Mouse (Mus musculus) retina, embryonic 14.5 days (tissue): ENCODE results near the gene Echdc3.

ENCODE experiments used
- DNase-seq: peaks from one replicate; pipeline ENCODE4 v3.0.0-alpha.2; 2015; ENCODE audit warnings: low spot score

Echdc3 gene

DNA sequence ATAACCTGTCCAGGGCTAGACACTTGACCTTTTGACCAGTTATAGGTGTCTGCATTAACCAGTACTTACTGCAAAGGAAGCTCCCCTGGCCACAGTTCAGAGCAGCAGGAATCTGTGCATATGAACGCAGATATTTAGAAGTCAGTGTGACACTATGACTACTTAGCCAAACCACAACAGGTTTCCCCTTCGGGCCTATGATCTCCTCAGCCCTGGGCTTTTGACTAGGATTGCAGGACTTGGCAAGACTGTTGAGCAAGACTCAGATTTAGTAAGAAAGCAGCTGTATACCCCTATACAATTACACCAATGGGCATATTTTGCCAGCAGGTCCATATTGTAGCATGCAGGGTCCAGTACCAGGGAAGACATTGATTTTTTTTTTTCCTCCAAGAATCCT lies 44.3 kb downstream of the Echdc3 start:
- no peak for DNase-seq

DNA sequence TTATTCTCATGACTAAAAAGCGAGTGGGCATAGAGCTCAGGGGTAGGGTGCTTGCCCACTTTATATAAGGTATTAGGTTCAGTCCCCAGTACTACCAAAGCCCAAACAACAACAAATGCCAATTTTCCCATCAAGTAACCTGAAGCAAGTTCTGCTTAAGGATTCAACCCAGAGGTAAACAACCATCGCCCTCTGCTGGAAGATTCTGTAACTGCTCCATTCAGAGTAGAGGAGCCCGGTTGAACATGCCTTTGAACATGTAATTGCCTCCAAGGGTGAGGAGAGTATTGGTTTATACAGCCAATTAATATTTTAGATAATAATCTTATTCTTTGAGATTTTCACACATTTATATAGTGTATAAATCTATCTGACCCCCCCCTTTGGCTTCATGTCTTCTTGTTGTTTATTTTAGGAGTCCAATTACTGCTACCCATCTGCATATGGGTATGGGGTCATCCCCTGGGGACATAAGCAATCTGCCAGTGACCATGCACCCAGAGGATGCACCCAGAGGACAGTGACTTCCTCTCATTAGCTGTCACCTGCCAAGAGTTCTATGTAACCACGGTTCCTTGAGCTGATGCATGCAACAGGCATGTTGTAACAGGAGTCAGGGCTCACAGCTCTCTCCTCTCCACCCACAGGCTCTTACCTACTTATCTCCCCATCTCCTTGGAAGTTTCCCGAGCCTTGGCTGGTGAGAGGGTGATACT lies 44.8 kb downstream of the Echdc3 start:
- peak; percentile 93 for DNase-seq

DNA sequence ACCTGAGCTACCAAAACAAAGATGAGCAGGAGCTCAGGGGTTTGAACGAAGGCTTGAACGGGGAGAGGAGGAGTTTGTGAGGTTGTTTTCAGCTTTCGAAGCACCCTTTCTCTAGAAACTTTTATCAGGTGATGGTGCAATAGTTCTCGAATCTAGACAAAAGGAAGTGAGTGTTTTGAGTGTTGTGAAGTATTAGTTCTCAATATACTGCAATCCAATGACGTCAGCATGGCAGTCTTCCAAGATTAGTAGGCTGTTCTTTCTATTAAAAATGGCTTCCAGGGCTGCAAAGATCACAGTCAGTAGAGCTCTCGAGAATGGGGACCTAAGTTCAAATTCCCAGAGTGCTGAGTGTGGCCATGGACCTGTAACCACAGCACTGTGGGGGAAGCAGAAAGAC lies 47.1 kb downstream of the Echdc3 start:
- no peak for DNase-seq

DNA sequence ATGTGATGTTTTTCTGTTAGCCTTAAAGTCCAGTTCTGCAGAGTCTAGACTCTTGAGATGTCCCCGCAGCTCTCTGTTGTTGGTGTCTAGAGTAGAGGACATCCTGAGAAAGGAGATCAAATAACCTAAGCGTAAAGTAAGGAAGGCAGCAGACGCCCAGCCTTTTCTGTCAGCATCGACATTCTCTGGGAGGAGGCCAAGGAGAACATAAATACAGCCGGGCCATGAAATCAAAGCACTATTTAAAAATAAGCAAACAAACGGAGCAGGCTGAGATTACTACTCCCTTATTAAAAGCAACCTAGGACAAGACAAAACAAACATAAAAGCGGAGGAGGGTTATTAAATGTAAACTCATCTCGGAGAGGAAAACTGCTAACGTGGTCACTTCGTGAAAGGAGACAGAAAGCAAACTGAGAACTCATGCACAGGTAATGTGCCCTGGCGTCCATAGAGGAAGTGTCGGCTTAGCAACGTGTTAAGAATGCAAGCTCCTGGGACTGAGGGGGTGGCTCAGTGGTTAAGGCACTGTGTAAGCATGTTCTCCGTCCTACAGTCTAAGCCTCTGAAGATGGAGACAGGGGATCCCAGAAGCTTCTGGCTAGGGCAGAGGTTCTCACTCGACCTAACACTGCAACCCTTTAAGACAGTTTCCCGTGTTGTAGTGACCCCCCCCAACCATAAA lies 48.1 kb downstream of the Echdc3 start:
- DNase-seq, result no peak

DNA sequence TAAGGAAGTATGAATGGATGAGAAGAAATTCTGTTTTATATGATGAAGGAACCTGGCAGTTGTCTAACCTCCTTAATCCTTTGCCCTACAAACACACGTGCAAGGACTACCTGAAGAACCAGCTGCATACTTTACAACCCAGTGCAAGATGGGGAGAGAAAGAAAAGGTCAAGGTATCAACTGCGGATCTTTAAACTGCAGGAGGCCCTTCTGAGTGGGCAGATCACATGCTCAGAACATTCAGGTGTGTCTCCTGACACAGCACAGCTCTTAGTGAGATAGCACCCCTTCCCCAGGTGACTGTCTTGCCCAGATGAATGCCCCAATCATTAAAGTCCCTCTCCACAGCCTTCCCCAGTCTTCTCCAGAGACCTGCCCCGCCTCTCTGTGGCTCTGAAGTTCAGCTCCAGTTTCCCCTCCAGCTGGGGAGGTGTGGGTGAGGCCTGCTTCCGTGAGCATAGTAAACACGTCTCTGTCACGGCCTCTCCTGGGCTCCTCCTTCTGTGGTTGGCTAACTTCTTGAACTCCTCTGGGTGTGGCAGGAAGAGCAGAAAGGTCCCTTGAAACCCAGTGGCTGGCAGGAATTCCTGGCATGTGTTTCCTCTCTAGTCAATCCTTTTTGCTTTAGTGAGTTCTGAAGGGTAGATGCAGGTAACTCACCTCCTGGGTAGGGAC lies 50.3 kb downstream of the Echdc3 start:
- DNase-seq, result no peak

DNA sequence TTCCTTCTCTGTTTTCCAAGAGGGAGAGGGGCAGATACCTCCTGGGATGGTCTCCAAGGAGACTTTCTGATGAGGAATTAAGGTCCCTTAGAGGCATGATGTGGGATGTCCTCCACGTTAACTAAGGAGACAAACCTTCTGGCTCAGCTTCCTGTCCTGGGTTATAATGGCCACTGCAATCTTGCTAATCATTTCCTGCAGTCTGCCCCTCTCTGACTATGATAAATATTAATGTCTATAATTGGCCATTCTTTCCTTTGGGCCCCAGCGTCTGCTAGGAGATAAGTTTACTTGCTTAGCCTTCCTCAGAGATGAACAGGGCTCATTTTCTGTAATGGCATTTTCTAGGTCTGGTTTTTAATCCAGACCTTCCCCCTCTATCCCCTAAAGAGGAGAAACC lies 53.1 kb downstream of the Echdc3 start:
- DNase-seq, result no peak

DNA sequence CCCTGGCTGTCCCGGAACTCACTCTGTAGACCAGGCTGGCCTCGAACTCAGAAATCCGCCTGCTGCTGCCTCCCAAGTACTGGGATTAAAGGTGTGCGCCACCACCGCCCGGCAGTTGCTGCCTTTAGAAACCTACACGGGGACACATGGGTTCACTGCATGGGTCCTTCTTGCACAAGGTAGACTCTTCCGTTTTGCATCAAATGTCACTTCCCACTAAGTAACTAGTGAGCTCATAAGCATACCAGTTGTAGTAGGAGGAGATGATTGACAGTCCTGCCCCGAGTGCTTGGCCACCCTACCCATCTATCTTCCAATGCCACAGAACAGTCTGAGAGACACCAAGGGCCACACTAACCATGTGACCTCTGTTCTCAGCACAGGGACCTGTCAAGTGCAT lies 53.6 kb downstream of the Echdc3 start:
- no peak for DNase-seq

DNA sequence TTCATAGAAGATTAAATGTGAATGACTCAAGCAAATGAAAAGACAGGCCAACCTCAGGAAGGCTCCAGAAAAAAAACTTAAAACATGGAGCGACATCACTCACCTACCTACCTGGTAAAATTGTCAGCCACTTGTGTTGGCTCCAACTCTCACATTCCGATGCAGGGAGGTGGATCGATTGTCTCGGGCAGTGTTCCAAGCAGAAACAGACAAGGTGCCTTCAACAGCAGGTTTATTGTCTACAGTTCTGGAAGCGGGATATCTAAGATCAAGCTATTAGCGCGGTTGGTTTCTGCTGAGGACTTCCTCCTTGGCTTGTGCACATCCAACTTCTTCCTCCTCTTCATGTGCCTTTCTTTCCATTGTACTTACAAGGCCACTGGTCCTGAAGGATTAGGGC lies 55.2 kb downstream of the Echdc3 start:
- no peak for DNase-seq

DNA sequence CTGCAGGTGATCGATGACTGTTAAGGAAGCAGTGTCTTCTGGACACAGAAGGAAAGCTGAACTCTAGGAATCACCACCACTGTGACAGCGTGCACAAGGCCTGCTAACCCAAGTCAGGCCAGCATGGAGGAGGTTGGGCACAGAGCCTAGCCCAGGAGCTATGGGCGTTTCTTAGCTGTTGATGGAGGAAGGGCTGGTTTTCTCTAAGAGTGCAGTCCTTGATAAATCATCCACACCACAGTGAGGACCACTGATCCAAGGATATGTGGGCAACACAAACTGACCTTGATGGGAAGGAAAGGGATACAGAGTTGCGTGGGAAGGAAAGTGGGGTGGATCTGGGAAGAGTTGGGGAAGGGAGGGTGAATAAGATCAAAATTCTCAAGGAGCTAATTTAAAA lies 55.6 kb downstream of the Echdc3 start:
- DNase-seq, result no peak

DNA sequence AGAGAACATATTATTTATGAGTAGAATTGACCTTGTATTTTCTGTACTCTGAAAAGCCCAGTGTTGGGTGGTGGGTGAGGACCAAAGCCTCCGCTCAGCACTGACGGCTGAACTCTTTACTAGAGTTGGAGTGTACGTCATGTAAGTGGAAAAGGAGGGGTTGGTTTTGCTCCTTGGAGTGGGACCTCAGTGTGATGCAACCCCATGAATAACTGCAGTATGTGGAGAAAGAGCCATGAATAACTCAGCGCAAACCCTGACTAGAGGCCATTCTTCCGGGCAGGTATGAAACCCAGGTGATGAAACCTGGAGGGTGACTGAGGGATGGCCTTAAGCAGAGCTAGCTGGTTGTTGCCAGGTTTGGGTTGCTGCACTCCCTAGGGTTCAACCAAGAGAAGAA lies 63.0 kb downstream of the Echdc3 start:
- no peak for DNase-seq

DNA sequence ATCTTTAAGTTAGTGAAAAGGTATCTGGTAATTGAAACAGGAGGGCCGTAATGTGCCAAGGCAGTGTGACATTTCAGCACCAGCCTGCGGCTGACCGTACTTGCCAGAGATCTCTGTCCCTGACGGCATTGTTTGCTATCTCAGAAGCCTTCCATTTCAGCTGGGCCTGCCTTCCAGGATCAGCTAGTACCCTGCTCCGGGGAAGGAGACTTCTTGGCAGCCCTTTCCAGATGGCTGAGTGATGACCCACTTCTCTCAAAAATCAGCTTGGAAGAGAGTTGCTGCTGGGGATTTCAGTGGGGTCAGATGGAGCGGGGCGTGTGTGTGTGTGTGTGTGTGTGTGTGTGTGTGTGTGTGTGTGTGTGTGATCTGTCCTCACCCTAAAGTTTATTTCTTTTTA lies 65.9 kb downstream of the Echdc3 start:
- peak; percentile 62 for DNase-seq

DNA sequence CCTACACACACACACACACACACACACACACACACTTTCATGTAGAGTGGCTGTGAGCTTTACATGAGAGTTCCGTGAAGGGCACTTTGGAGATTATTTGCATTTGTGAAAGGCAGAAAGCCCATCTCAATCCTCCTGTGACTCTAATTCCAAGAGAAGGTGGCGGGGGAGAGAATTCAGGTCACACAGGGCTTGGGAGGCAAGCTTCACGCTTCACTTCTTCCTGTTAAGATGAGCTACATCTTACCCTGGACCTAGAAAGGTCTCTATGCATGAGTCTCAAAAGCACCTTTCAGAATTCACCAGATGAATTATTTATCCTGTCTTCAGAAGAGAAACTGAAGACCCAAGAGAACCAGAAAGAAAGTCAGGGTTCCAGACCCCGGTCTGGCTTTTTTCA lies 66.6 kb downstream of the Echdc3 start:
- peak; percentile 57 for DNase-seq

DNA sequence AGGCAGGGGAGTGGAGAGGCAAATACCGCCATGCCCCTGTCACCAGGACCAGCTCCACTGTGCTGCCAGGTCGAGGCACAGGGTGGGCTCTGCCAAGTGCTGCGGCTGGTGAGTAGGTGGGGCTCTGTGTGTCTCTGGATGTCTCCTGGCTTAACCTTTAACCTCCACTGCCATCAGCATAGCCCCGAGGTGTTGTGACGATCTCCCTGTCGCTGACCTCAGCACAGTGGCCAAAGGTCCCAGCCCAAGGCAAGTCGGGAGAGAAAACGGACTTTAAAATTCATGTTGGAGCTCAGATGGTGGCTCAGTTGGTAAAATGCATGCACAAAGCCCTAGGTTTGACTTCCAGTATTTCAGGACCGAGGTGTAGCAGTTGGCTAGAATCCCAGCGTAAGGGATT lies 67.2 kb downstream of the Echdc3 start:
- DNase-seq, result no peak

DNA sequence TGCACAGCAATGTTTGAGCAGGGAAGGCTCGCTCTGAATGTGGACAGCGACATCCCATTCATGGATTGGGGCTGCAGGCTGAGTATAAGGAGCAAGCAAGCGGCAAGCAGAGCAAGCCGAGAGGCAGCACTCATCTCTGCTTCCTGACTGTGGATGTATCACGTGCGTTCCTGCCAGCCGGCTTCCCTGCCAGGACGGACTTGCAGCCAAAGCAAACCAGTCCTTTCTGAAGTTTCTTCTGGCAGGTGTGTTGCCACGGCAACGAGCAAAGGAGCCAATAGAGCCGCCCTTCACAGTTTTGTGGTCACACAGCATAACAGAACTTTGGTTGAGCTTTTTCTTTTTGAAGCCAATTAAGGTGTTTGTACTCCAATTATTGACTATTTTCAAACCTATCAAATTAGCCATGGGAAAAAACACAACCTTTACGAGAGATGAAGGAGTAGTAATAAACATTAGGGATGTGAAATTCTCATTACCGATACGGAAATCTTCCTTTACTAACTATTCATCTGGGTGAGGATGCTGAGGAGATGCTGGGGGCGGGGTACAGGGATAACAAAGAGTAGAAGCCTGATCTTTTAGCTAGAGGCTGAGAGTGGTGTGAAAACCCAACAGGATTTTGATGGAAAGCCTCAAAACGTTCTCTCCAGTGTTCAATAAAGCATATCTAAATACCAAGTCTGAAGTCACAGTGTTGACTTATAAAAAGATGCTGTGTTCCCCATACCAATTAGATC lies 69.7 kb downstream of the Echdc3 start:
- DNase-seq, result no peak

DNA sequence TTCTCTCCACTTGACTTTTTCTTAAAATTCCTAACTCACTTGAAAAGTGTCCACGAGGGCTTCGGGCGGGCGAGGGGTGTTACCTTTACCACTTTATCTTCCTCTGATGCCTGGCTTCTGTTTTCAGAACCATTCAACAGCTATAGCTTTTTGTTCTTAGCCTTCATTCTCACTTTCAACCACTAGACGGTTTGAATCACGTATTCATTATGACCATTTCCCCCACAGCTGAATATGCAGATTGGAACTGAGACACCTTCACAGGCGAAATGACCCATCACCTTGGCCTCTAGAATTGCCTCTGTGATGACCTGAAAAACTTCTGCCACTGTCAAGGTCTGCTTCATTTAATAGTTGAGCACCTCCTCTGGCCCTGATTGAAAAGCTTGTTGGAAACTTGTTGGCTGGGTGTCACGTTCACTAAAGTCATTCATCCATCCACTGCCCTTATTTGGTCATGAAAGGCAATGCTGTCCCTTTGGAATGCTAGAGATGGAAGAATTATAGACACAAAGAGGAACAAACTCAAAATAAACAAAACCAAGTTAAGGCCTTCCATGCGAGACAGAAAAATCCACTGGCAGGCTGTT lies 72.2 kb downstream of the Echdc3 start:
- no peak for DNase-seq
